ENCODE assay signal across 16 mouse cellular contexts in genomic region chr1:58194988-58195387, GRCm38 (mm10). TPM values are rescaled to one million over a fixed set of nuclear protein-coding genes. Genes with fewer than 3 reads are reported as not detected.
DNase-seq lines count a peak whose midpoint lies in the region; ATAC-seq and TF ChIP-seq lines count a peak whose summit lies in the region.
"Had no signal": no experiment of that assay in that cellular context is flagged by ENCODE, and none has a peak within 500 bp of the region (broad histone marks: within the 10 kb centered on the region; RNA-seq: fewer than 3 reads in every experiment).

No protein-coding gene starts in this region.

- no peaks in the 10 kb centered on the region for H3K9me3 ChIP-seq in intestine, embryonic 14.5 days (ENCODE audit: control insufficient read depth, low read length)
- no peaks in the 10 kb centered on the region for H3K9me3 ChIP-seq in intestine, embryonic 15.5 days
- H3K9me3 ChIP-seq in stomach, embryonic 14.5 days (ENCODE audit: control insufficient read depth, low read depth, low read length) = no peaks in the 10 kb centered on the region
- H3K9me3 ChIP-seq in stomach, postnatal 0 days (ENCODE audit: control insufficient read depth, low read length) = no peaks in the 10 kb centered on the region
- H3K9me3 ChIP-seq in stomach, embryonic 16.5 days (replicated peaks; ENCODE audit: control insufficient read depth, low read length) = no peaks in the 10 kb centered on the region
- H3K9me3 ChIP-seq: neural tube, embryonic 13.5 days had no signal

- peak; percentile 2 for DNase-seq in CD4-positive, CD25-positive, alpha-beta regulatory T cell, adult 2 months (ENCODE audit: low read depth, low spot score)
- DNase-seq in intestine, embryonic 14.5 days (ENCODE audit: low spot score) = no peak
- no peak for DNase-seq in stomach, postnatal 0 days (ENCODE audit: low spot score)
- DNase-seq in layer of hippocampus, postnatal 25 days (ENCODE audit: extremely low spot score in 1 of 2, low spot score in 1 of 2) = no peak
- DNase-seq: adrenal gland, adult 8-10 months; cerebellum, adult 8-10 months; gastrocnemius, postnatal 14 days; kidney, postnatal 14 days had no signal

- TF ChIP-seq CTCF in stomach, postnatal 0 days (IDR thresholded peaks at IDR 0.05; ENCODE audit: low read depth) = no peak

- H3K36me3 ChIP-seq in intestine, embryonic 14.5 days (ENCODE audit: control insufficient read depth, insufficient read depth, low read length) = no peaks in the 10 kb centered on the region
- H3K36me3 ChIP-seq in intestine, embryonic 15.5 days = no peaks in the 10 kb centered on the region
- H3K36me3 ChIP-seq in stomach, embryonic 14.5 days (ENCODE audit: control insufficient read depth, insufficient read depth, low read length) = no peaks in the 10 kb centered on the region
- no peaks in the 10 kb centered on the region for H3K36me3 ChIP-seq in stomach, postnatal 0 days (ENCODE audit: control insufficient read depth, insufficient read depth, low read length)
- H3K36me3 ChIP-seq in stomach, embryonic 16.5 days (ENCODE audit: control insufficient read depth, insufficient read depth, low read length) = no peaks in the 10 kb centered on the region
- H3K36me3 ChIP-seq: neural tube, embryonic 13.5 days had no signal

- TF ChIP-seq EP300 in stomach, postnatal 0 days (optimal IDR thresholded peaks at IDR 0.05) = no peak

- WGBS in intestine, embryonic 14.5 days = 70% methylated on average over 3 of the region's 3 CpGs
- 71% methylated on average over 3 of the region's 3 CpGs for WGBS in intestine, embryonic 15.5 days
- 67% methylated on average over 3 of the region's 3 CpGs for WGBS in stomach, embryonic 14.5 days
- WGBS in stomach, postnatal 0 days = 67% methylated on average over 3 of the region's 3 CpGs
- WGBS in stomach, embryonic 16.5 days = 68% methylated on average over 3 of the region's 3 CpGs

- H3K27ac ChIP-seq in intestine, embryonic 14.5 days (ENCODE audit: low read depth) = no peak overlapping the region
- H3K27ac ChIP-seq in intestine, embryonic 15.5 days = no peak overlapping the region
- no peak overlapping the region for H3K27ac ChIP-seq in stomach, embryonic 14.5 days (ENCODE audit: low read length)
- H3K27ac ChIP-seq in stomach, postnatal 0 days (replicated peaks) = no peak overlapping the region
- H3K27ac ChIP-seq in stomach, embryonic 16.5 days (ENCODE audit: low read length) = no peak overlapping the region
- H3K27ac ChIP-seq: neural tube, embryonic 13.5 days had no signal

- H3K4me3 ChIP-seq in intestine, embryonic 14.5 days (ENCODE audit: low read depth, low read length) = no peak overlapping the region
- no peak overlapping the region for H3K4me3 ChIP-seq in intestine, embryonic 15.5 days (replicated peaks)
- H3K4me3 ChIP-seq in stomach, embryonic 14.5 days (ENCODE audit: low read depth, low read length) = no peak overlapping the region
- no peak overlapping the region for H3K4me3 ChIP-seq in stomach, postnatal 0 days (ENCODE audit: low read depth, low read length)
- no peak overlapping the region for H3K4me3 ChIP-seq in stomach, embryonic 16.5 days (replicated peaks; ENCODE audit: low read length)
- H3K4me3 ChIP-seq: erythroblast, embryonic 14.5 days; neural tube, embryonic 13.5 days had no signal

- H3K27me3 ChIP-seq in intestine, embryonic 14.5 days (replicated peaks; ENCODE audit: control insufficient read depth, insufficient read depth, low read length) = no peaks in the 10 kb centered on the region
- no peaks in the 10 kb centered on the region for H3K27me3 ChIP-seq in intestine, embryonic 15.5 days (replicated peaks)
- H3K27me3 ChIP-seq in stomach, embryonic 14.5 days (ENCODE audit: control insufficient read depth, insufficient read depth, low read length) = no peaks in the 10 kb centered on the region
- no peaks in the 10 kb centered on the region for H3K27me3 ChIP-seq in stomach, postnatal 0 days (ENCODE audit: control insufficient read depth, insufficient read depth, low read length)
- H3K27me3 ChIP-seq in stomach, embryonic 16.5 days (ENCODE audit: control insufficient read depth, insufficient read depth, low read length) = no peaks in the 10 kb centered on the region
- H3K27me3 ChIP-seq: neural tube, embryonic 13.5 days had no signal

- no peak for ATAC-seq in CD4-positive, CD25-positive, alpha-beta regulatory T cell, adult 4 months
- no peak for ATAC-seq in intestine, embryonic 14.5 days (replicated peaks; ENCODE audit: low FRiP score, low TSS enrichment, low read depth)
- ATAC-seq in intestine, embryonic 15.5 days = no peak
- no peak for ATAC-seq in stomach, embryonic 14.5 days (ENCODE audit: insufficient number of reproducible peaks, insufficient read depth, low FRiP score, low read depth)
- ATAC-seq in stomach, postnatal 0 days (ENCODE audit: low FRiP score, low TSS enrichment) = no peak
- ATAC-seq in stomach, embryonic 16.5 days (ENCODE audit: insufficient read depth, low FRiP score) = no peak
- ATAC-seq: midbrain, embryonic 16.5 days had no signal

- no peak overlapping the region for H3K9ac ChIP-seq in intestine, embryonic 14.5 days (ENCODE audit: low read length)
- H3K9ac ChIP-seq in intestine, embryonic 15.5 days = no peak overlapping the region
- no peak overlapping the region for H3K9ac ChIP-seq in stomach, embryonic 14.5 days (replicated peaks; ENCODE audit: low read depth, low read length)
- no peak overlapping the region for H3K9ac ChIP-seq in stomach, postnatal 0 days (ENCODE audit: low read length)
- H3K9ac ChIP-seq in stomach, embryonic 16.5 days (ENCODE audit: low read length) = no peak overlapping the region
- H3K9ac ChIP-seq: neural tube, embryonic 13.5 days had no signal

- no peaks in the 10 kb centered on the region; the same call in 1 of the 2 replicates for H3K4me1 ChIP-seq in intestine, embryonic 14.5 days (replicated peaks; ENCODE audit: control insufficient read depth, insufficient read depth, low read length)
- no peaks in the 10 kb centered on the region for H3K4me1 ChIP-seq in intestine, embryonic 15.5 days (replicated peaks)
- no peaks in the 10 kb centered on the region for H3K4me1 ChIP-seq in stomach, embryonic 14.5 days (ENCODE audit: control insufficient read depth, insufficient read depth, low read length)
- no peaks in the 10 kb centered on the region for H3K4me1 ChIP-seq in stomach, postnatal 0 days (replicated peaks; ENCODE audit: control insufficient read depth, insufficient read depth)
- no peaks in the 10 kb centered on the region for H3K4me1 ChIP-seq in stomach, embryonic 16.5 days (ENCODE audit: control insufficient read depth, insufficient read depth, low read length)

- 0 out of 2 replicates have a peak overlapping the region, but pooled peaks have one; percentile 29 for H3K4me2 ChIP-seq in intestine, embryonic 14.5 days (ENCODE audit: low read length)
- H3K4me2 ChIP-seq in intestine, embryonic 15.5 days (replicated peaks) = no peak overlapping the region
- peak overlapping the region; percentile 20; the same call in 1 of the 2 replicates for H3K4me2 ChIP-seq in stomach, embryonic 14.5 days (replicated peaks; ENCODE audit: low read depth, low read length)
- H3K4me2 ChIP-seq in stomach, postnatal 0 days (replicated peaks; ENCODE audit: low read depth) = no peak overlapping the region
- H3K4me2 ChIP-seq in stomach, embryonic 16.5 days (ENCODE audit: low read depth, low read length) = peak overlapping the region; percentile 32
- H3K4me2 ChIP-seq: neural tube, embryonic 13.5 days had no signal

RNA-seq across cellular contexts. Expression of gene Aox4, which starts 15.2 kb away (rescaled TPM):
- under 1 TPM in 1 of 2 experiments, not detected in 1; 0.24 TPM for polyA plus RNA-seq in CD4-positive, CD25-positive, alpha-beta regulatory T cell, adult 4 months (2017; shearing (Covaris generic))
- polyA plus RNA-seq in intestine, embryonic 14.5 days (2014; fragmentation: Nextera tagmentation; extraction: Ambion mirVana) = 0.28 and 0.87 TPM in 2 replicates
- polyA plus RNA-seq in intestine, embryonic 15.5 days (2015; fragmentation: Nextera tagmentation; extraction: Ambion mirVana) = 0.04 and 0.05 TPM in 2 replicates
- 0.30 and 0.64 TPM in 2 replicates for polyA plus RNA-seq in stomach, embryonic 14.5 days (2014; fragmentation: Nextera tagmentation; extraction: Ambion mirVana)
- 24.8 and 26.3 TPM in 2 replicates for polyA plus RNA-seq in stomach, postnatal 0 days (2015; fragmentation: Nextera tagmentation; extraction: Ambion mirVana)
- polyA plus RNA-seq in stomach, embryonic 16.5 days (2015; fragmentation: Nextera tagmentation; extraction: Ambion mirVana) = 0.17 and 0.18 TPM in 2 replicates
- 1 to 10 TPM; 1.6 to 2.2 TPM for total RNA-seq in layer of hippocampus, postnatal 25 days (2021)
- total RNA-seq: adrenal gland, adult 8-10 months had no signal
- polyA plus RNA-seq: erythroblast, embryonic 14.5 days; inflammation-experienced regulatory T-cells, adult 6 months had no signal

Comparison
In these comparisons a context has a peak if more than half of its experiments do, and no peak if none do; other contexts are left out.
1. H3K4me2 ChIP-seq: peak in intestine, embryonic 14.5 days (single experiment), stomach, embryonic 14.5 days (single experiment) and stomach, embryonic 16.5 days (single experiment); none in intestine, embryonic 15.5 days (single experiment) and stomach, postnatal 0 days (single experiment).
2. RNA of gene Aox4, which starts 15.2 kb away (polyA plus RNA-seq): 24.8 to 26.3 TPM in stomach, postnatal 0 days; 0.28 to 0.87 TPM in intestine, embryonic 14.5 days, 0.30 to 0.64 TPM in stomach, embryonic 14.5 days, 0.24 TPM in CD4-positive, CD25-positive, alpha-beta regulatory T cell, adult 4 months, 0.17 to 0.18 TPM in stomach, embryonic 16.5 days and 0.04 to 0.05 TPM in intestine, embryonic 15.5 days; every median in the first group is over 10 times any median in the second.